Mouse (Mus musculus): ENCODE measurements around the gene Gsta1. TPM values are rescaled to one million over a fixed set of nuclear protein-coding genes. Genes with fewer than 3 reads are reported as not detected.
A peak's percentile ranks its signal among the peaks of the same experiment; 100 is the strongest.
"Not testable (repeated sequence)": the region's sequence is repeated elsewhere in the genome, so short reads cannot be mapped to it uniquely, and the experiment has no call there.

The Gsta1 gene
- polyA plus RNA-seq, 1 experiment from 2014 or later = not detected

GRCm38 (mm10) chr9:78282002-78282711, 51.7 kb downstream of the Gsta1 start:
- 58% methylated on average over 4 of the region's 4 CpGs for WGBS
- not testable (repeated sequence) for H3K36me3 ChIP-seq (ENCODE audit: control insufficient read depth, insufficient read depth, low read length); H3K9me3 ChIP-seq (ENCODE audit: control insufficient read depth, low read length); H3K27ac ChIP-seq (ENCODE audit: low read length); H3K4me3 ChIP-seq (ENCODE audit: low read length); H3K27me3 ChIP-seq (ENCODE audit: control insufficient read depth, insufficient read depth, low read depth, low read length); H3K4me2 ChIP-seq (ENCODE audit: low read depth, low read length); H3K4me1 ChIP-seq (replicated peaks; ENCODE audit: control insufficient read depth, insufficient read depth, low read length); H3K9ac ChIP-seq (ENCODE audit: low read length)
- peak; percentile 65; the same call in 1 of the 2 replicates for ATAC-seq (ENCODE audit: low read depth)

DNA sequence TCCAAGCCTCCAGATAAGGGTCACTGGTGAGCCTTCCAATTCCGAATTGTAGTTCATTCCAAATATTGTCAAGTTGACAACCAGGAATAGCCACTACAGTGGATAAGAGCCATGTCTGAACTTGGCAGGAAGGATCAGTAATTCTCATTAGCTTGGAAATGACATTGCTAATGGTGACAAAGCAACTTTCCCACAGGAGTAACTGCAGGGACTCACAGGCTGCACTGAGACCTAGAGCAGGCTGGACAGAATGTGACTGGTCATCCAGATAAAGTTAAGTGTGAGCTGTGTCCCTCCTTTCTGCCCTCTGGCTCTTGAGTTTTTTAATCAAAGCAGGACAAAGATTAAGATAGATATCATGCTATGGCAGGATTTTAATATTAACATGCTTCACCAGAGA, 58.6 kb downstream of the Gsta1 start:
- H3K4me2 ChIP-seq (ENCODE audit: low read depth, low read length); H3K27me3 ChIP-seq (ENCODE audit: control insufficient read depth, insufficient read depth, low read depth, low read length); H3K27ac ChIP-seq (ENCODE audit: low read length); H3K9ac ChIP-seq (ENCODE audit: low read length); H3K4me1 ChIP-seq (replicated peaks; ENCODE audit: control insufficient read depth, insufficient read depth, low read length); H3K9me3 ChIP-seq (ENCODE audit: control insufficient read depth, low read length); H3K4me3 ChIP-seq (ENCODE audit: low read length); ATAC-seq (ENCODE audit: low read depth); H3K36me3 ChIP-seq (ENCODE audit: control insufficient read depth, insufficient read depth, low read length): not testable (repeated sequence)
- no CpG with 5 or more reads among the region's 1 CpGs for WGBS

- H3K4me3 ChIP-seq (ENCODE audit: low read length); H3K4me1 ChIP-seq (replicated peaks; ENCODE audit: control insufficient read depth, insufficient read depth, low read length); H3K9me3 ChIP-seq (ENCODE audit: control insufficient read depth, low read length); H3K27ac ChIP-seq (ENCODE audit: low read length); H3K4me2 ChIP-seq (ENCODE audit: low read depth, low read length); H3K27me3 ChIP-seq (ENCODE audit: control insufficient read depth, insufficient read depth, low read depth, low read length); H3K36me3 ChIP-seq (ENCODE audit: control insufficient read depth, insufficient read depth, low read length); H3K9ac ChIP-seq (ENCODE audit: low read length): not testable (repeated sequence)
- ATAC-seq (ENCODE audit: low read depth) = peak; percentile 61; the same call in 1 of the 2 replicates
- 62% methylated on average over 3 of the region's 3 CpGs for WGBS
These were observed 59.3 kb downstream of the Gsta1 start, which contains the start of gene Gm10639 for GRCm38 (mm10) chr9:78289723-78290122. TSS of gene Gm10639 (plus strand) at chr9:78289923.

Other genes starting within 250 kb of the Gsta1 start
- 0.39 and 0.41 TPM in 2 replicates for gene Gcm1, start 178.7 kb upstream of the Gsta1 start, polyA plus RNA-seq (2015; fragmentation: Nextera tagmentation; extraction: Ambion mirVana)
- 38.6 and 42.9 TPM in 2 replicates for gene Fbxo9, start 121.6 kb upstream of the Gsta1 start, polyA plus RNA-seq (2015; fragmentation: Nextera tagmentation; extraction: Ambion mirVana)
- gene Ick, start 121.5 kb upstream of the Gsta1 start, polyA plus RNA-seq (2015; fragmentation: Nextera tagmentation; extraction: Ambion mirVana) = 18.7 and 21.2 TPM in 2 replicates
- gene Gsta4, start 47.9 kb upstream of the Gsta1 start, polyA plus RNA-seq (2015; fragmentation: Nextera tagmentation; extraction: Ambion mirVana) = 87.5 and 105 TPM in 2 replicates
- 0.25 TPM in 1 of 2 replicates, not detected in the other for gene Gm3776, start 26.5 kb downstream of the Gsta1 start, polyA plus RNA-seq (2015; fragmentation: Nextera tagmentation; extraction: Ambion mirVana)
- not detected in 2 replicates for gene Gm10639, start 59.3 kb downstream of the Gsta1 start, polyA plus RNA-seq (2015; fragmentation: Nextera tagmentation; extraction: Ambion mirVana)
- not detected in 2 replicates for gene Omt2a, start 84.1 kb downstream of the Gsta1 start, polyA plus RNA-seq (2015; fragmentation: Nextera tagmentation; extraction: Ambion mirVana)
- gene Omt2b, start 96.9 kb downstream of the Gsta1 start, polyA plus RNA-seq (2015; fragmentation: Nextera tagmentation; extraction: Ambion mirVana) = not detected in 2 replicates
- gene Gsta2, start 125.1 kb downstream of the Gsta1 start, polyA plus RNA-seq (2015; fragmentation: Nextera tagmentation; extraction: Ambion mirVana) = 0.33 TPM in 1 of 2 replicates, not detected in the other
- 0.44 TPM in 1 of 2 replicates, not detected in the other for gene Dppa5a, start 137.5 kb downstream of the Gsta1 start, polyA plus RNA-seq (2015; fragmentation: Nextera tagmentation; extraction: Ambion mirVana)
- 2.8 and 3.1 TPM in 2 replicates for gene Ooep, start 148.1 kb downstream of the Gsta1 start, polyA plus RNA-seq (2015; fragmentation: Nextera tagmentation; extraction: Ambion mirVana)
- 0.11 and 0.13 TPM in 2 replicates for gene Ddx43, start 165.1 kb downstream of the Gsta1 start, polyA plus RNA-seq (2015; fragmentation: Nextera tagmentation; extraction: Ambion mirVana)
- 1.9 and 2.7 TPM in 2 replicates for gene Cgas, start 212.6 kb downstream of the Gsta1 start, polyA plus RNA-seq (2015; fragmentation: Nextera tagmentation; extraction: Ambion mirVana)
- gene Mto1, start 217.6 kb downstream of the Gsta1 start, polyA plus RNA-seq (2015; fragmentation: Nextera tagmentation; extraction: Ambion mirVana) = 22.5 and 22.8 TPM in 2 replicates
- 1.0 and 1.3 TPM in 2 replicates for gene Gm17324, start 218.1 kb downstream of the Gsta1 start, polyA plus RNA-seq (2015; fragmentation: Nextera tagmentation; extraction: Ambion mirVana)